ENCODE assay signal across 19 mouse cellular contexts in genomic region chr4:99192640-99193039, GRCm38 (mm10). TPM values are rescaled to one million over a fixed set of nuclear protein-coding genes. Genes with fewer than 3 reads are reported as not detected.
DNase-seq lines count a peak whose midpoint lies in the region; ATAC-seq and TF ChIP-seq lines count a peak whose summit lies in the region.
"Had no signal": no experiment of that assay in that cellular context is flagged by ENCODE, and none has a peak within 500 bp of the region (broad histone marks: within the 10 kb centered on the region; RNA-seq: fewer than 3 reads in every experiment).

No protein-coding gene starts in this region.

- peaks cover 17% of the 10 kb centered on the region for H3K4me1 ChIP-seq in neural tube, embryonic 15.5 days
- H3K4me1 ChIP-seq: embryonic facial prominence, embryonic 12.5 days; heart, embryonic 12.5 days had no signal

- no peak for ATAC-seq in neural tube, embryonic 15.5 days (ENCODE audit: low FRiP score)
- ATAC-seq: inflammation-experienced regulatory T-cells, adult 6 months; intestine, postnatal 0 days had no signal

- 83% methylated on average over 1 of the region's 1 CpGs for WGBS in neural tube, embryonic 15.5 days

- intact Hi-C loops in gastrocnemius, adult 2 months (cut with DNase I): loop anchor here (5.0 kb wide), 1 partner anchor 265 kb away; no protein-coding TSS in a partner anchor
- intact Hi-C loops in gastrocnemius, postnatal 14 days (cut with DNase I; ENCODE audit: low total_unique reads): no loop called here
- intact Hi-C loops in left cerebral cortex, adult 2 months (cut with DNase I): loop anchor here (5.0 kb wide), 1 partner anchor 270 kb away; the partner anchor contains the start of gene Usp1

- H3ac ChIP-seq in myocyte (ENCODE audit: control insufficient read depth, insufficient read length): no peak overlapping the region

- H3K9ac ChIP-seq in neural tube, embryonic 15.5 days (replicated peaks): no peak overlapping the region
- H3K9ac ChIP-seq: embryonic facial prominence, embryonic 12.5 days; heart, embryonic 12.5 days had no signal

- TF ChIP-seq POLR2A in myocyte (IDR thresholded peaks at IDR 0.05; ENCODE audit: insufficient read length, low read depth): no peak

- H3K27me3 ChIP-seq in neural tube, embryonic 15.5 days (replicated peaks): no peaks in the 10 kb centered on the region
- H3K27me3 ChIP-seq in myocyte (ENCODE audit: control insufficient read depth, insufficient read depth, insufficient read length): no peaks in the 10 kb centered on the region
- H3K27me3 ChIP-seq: embryonic facial prominence, embryonic 12.5 days; forebrain, embryonic 15.5 days; heart, embryonic 12.5 days; hindbrain, embryonic 13.5 days had no signal

- peak overlapping the region; percentile 66; the same call in 1 of the 2 replicates for H3K4me2 ChIP-seq in neural tube, embryonic 15.5 days
- peak overlapping the region; percentile 80 for H3K4me2 ChIP-seq in myocyte (ENCODE audit: low read depth)
- H3K4me2 ChIP-seq: heart, embryonic 12.5 days had no signal

- H3K36me3 ChIP-seq in neural tube, embryonic 15.5 days: no peaks in the 10 kb centered on the region
- H3K36me3 ChIP-seq in myocyte (ENCODE audit: control insufficient read depth, insufficient read depth): no peaks in the 10 kb centered on the region
- H3K36me3 ChIP-seq: embryonic facial prominence, embryonic 12.5 days; forebrain, embryonic 15.5 days; heart, embryonic 12.5 days had no signal

- no peaks in the 10 kb centered on the region for H3K9me3 ChIP-seq in neural tube, embryonic 15.5 days (replicated peaks)
- H3K9me3 ChIP-seq: embryonic facial prominence, embryonic 12.5 days; forebrain, embryonic 15.5 days; heart, embryonic 12.5 days; hindbrain, embryonic 13.5 days had no signal

- peaks cover 4% of the 10 kb centered on the region for H3K79me2 ChIP-seq in myocyte (ENCODE audit: control insufficient read depth, insufficient read depth)

- H3K27ac ChIP-seq in gastrocnemius, adult 2 months: peak overlapping the region; percentile 98; the same call in 1 of the 2 replicates
- H3K27ac ChIP-seq in layer of hippocampus, adult 2 months: peak overlapping the region; percentile 99; the same call in 1 of the 2 replicates
- H3K27ac ChIP-seq in neural tube, embryonic 15.5 days (replicated peaks): no peak overlapping the region
- no peak overlapping the region for H3K27ac ChIP-seq in left cerebral cortex, adult 2 months
- H3K27ac ChIP-seq: embryonic facial prominence, embryonic 12.5 days; hindbrain, embryonic 13.5 days had no signal

- H3K4me3 ChIP-seq in gastrocnemius, adult 2 months: no peak overlapping the region
- no peak overlapping the region; the same call in 1 of the 2 replicates for H3K4me3 ChIP-seq in layer of hippocampus, adult 2 months
- H3K4me3 ChIP-seq in neural tube, embryonic 15.5 days (replicated peaks): no peak overlapping the region
- H3K4me3 ChIP-seq in myocyte: no peak overlapping the region
- H3K4me3 ChIP-seq in left cerebral cortex, adult 2 months: no peak overlapping the region
- H3K4me3 ChIP-seq: heart, embryonic 12.5 days had no signal

- DNase-seq in gastrocnemius, adult 2 months: no peak
- no peak for DNase-seq in gastrocnemius, postnatal 14 days
- DNase-seq in layer of hippocampus, adult 2 months (ENCODE audit: low spot score in 2 of 2): no peak
- DNase-seq in layer of hippocampus, adult 9-10 months (ENCODE audit: low spot score): no peak
- no peak for DNase-seq in neural tube, embryonic 10.5 days (ENCODE audit: extremely low spot score, low spot score)
- DNase-seq in left cerebral cortex, adult 2 months (ENCODE audit: extremely low spot score in 1 of 2, low spot score in 2 of 2): no peak
- DNase-seq: adrenal gland, adult 8-10 months; adrenal gland, postnatal 36 days; cerebellum, adult 11-12 months; cerebellum, postnatal 14 days; gastrocnemius, postnatal 10 days had no signal

- no peak for TF ChIP-seq CTCF in gastrocnemius, adult 2 months (IDR thresholded peaks at IDR 0.05)
- no peak for TF ChIP-seq CTCF in layer of hippocampus, adult 2 months (conservative IDR thresholded peaks at IDR 0.05)
- TF ChIP-seq CTCF in left cerebral cortex, adult 2 months (IDR thresholded peaks at IDR 0.05): no peak

TF ChIP-seq in myocyte, 11 proteins besides CTCF, POLR2A, EP300 and RAD21:
- TF ChIP-seq SRF (IDR thresholded peaks at IDR 0.05; ENCODE audit: control insufficient read depth, insufficient read length, low read depth): no peak
- no peak for TF ChIP-seq REST (IDR thresholded peaks at IDR 0.05; ENCODE audit: insufficient read depth, insufficient read length)
- TF ChIP-seq MYOG (IDR thresholded peaks at IDR 0.05; ENCODE audit: control insufficient read depth in 1 of 3, insufficient read depth in 1 of 3, insufficient read length in 2 of 3, low read depth in 2 of 3): no peak
- no peak for TF ChIP-seq TCF3 (IDR thresholded peaks at IDR 0.05; ENCODE audit: insufficient read length, low read depth)
- no peak for TF ChIP-seq TCF12 (IDR thresholded peaks at IDR 0.05; ENCODE audit: insufficient read depth, poor library complexity, severe bottlenecking)
- no peak for TF ChIP-seq USF1 (IDR thresholded peaks at IDR 0.05; ENCODE audit: low read depth)
- no peak for TF ChIP-seq POLR2AphosphoS2 (IDR thresholded peaks at IDR 0.05; ENCODE audit: insufficient read length, low read depth)
- TF ChIP-seq MAX (IDR thresholded peaks at IDR 0.05; ENCODE audit: low read depth): no peak

RNA-seq across cellular contexts. Expression of gene Atg4c, which starts 1.1 kb away (rescaled TPM):
- total RNA-seq in gastrocnemius, adult 2 months (2021): 1 to 10 TPM; 7.3 to 8.0 TPM
- total RNA-seq in gastrocnemius, postnatal 14 days (2021): 1 to 10 TPM; 5.2 to 5.5 TPM
- total RNA-seq in layer of hippocampus, adult 2 months (2021): 10 to 100 TPM; 37.7 to 39.7 TPM
- polyA plus RNA-seq in neural tube, embryonic 15.5 days (2015; fragmentation: Nextera tagmentation; extraction: Ambion mirVana): 17.9 and 18.8 TPM in 2 replicates
- 3.5 TPM for polyA plus RNA-seq in myocyte (2012; fragmentation: generic; extraction: Trizol)
- total RNA-seq in left cerebral cortex, adult 2 months (2021): 10 to 100 TPM; 44.8 to 46.8 TPM

Comparison
In these comparisons a context has a peak if more than half of its experiments do, and no peak if none do; other contexts are left out.
1. H3K27ac ChIP-seq: peak in gastrocnemius, adult 2 months (single experiment) and layer of hippocampus, adult 2 months (single experiment); none in neural tube, embryonic 15.5 days (single experiment) and left cerebral cortex, adult 2 months (single experiment).
2. RNA of gene Atg4c, which starts 1.1 kb away (total RNA-seq): 44.8 to 46.8 TPM in left cerebral cortex, adult 2 months and 37.7 to 39.7 TPM in layer of hippocampus, adult 2 months; 7.3 to 8.0 TPM in gastrocnemius, adult 2 months and 5.2 to 5.5 TPM in gastrocnemius, postnatal 14 days; every median in the first group is over 4 times any median in the second.